Mouse (Mus musculus): ENCODE data around the gene Bbs9.

- TF ChIP-seq CTCF (IDR thresholded peaks at IDR 0.05; ENCODE audit: control insufficient read depth, insufficient read depth, insufficient read length), result no peak
- no peak for TF ChIP-seq MYOD1 (IDR thresholded peaks at IDR 0.05; ENCODE audit: control insufficient read depth, insufficient read length, low read depth)
- no peak for TF ChIP-seq MYOG (IDR thresholded peaks at IDR 0.05; ENCODE audit: control insufficient read depth, extremely low read depth, insufficient read length)
- TF ChIP-seq MAX (IDR thresholded peaks at IDR 0.05), result no peak
- TF ChIP-seq USF1 (IDR thresholded peaks at IDR 0.05; ENCODE audit: low read depth), result no peak
- no peak for TF ChIP-seq CEBPB (IDR thresholded peaks at IDR 0.05; ENCODE audit: low read depth)
These were observed 46.7 kb upstream of the Bbs9 start for GRCm38 (mm10) chr9:22428666-22429410.
